Mouse (Mus musculus): ENCODE data around the gene Jaml.
"Not testable (repeated sequence)": the region's sequence is repeated elsewhere in the genome, so short reads cannot be mapped to it uniquely, and the experiment has no call there.

Gene Jaml

GRCm38 (mm10) chr9:45079011-45079410 lies at the start of gene Jaml:
TSS of gene Jaml (plus strand) at chr9:45079183.
- DNase-seq (ENCODE audit: low spot score in 2 of 2), result no peak

- no peak for DNase-seq (ENCODE audit: low spot score in 2 of 2)
Measured at GRCm38 (mm10) chr9:45030341-45030740, 48.6 kb upstream of the Jaml start.

GRCm38 (mm10) chr9:45032261-45032660 lies 46.7 kb upstream of the Jaml start:
- DNase-seq (ENCODE audit: low spot score in 2 of 2), result no peak

GRCm38 (mm10) chr9:45034526-45034925 lies 44.5 kb upstream of the Jaml start:
- DNase-seq (ENCODE audit: low spot score in 2 of 2), result no peak

- DNase-seq (ENCODE audit: low spot score in 2 of 2), result not testable (repeated sequence)
Measured at GRCm38 (mm10) chr9:45037803-45038202, 41.2 kb upstream of the Jaml start.

GRCm38 (mm10) chr9:45039499-45039898 lies 39.5 kb upstream of the Jaml start, which contains the start of gene Mpzl2:
TSS of gene Mpzl2 (plus strand) at chr9:45039799.
- DNase-seq (ENCODE audit: low spot score in 2 of 2), result no peak

GRCm38 (mm10) chr9:45040066-45040845 lies 38.7 kb upstream of the Jaml start:
- no peak for DNase-seq (ENCODE audit: low spot score in 2 of 2)

GRCm38 (mm10) chr9:45041131-45041838 lies 37.7 kb upstream of the Jaml start:
- no peak for DNase-seq (ENCODE audit: low spot score in 2 of 2)

- DNase-seq (ENCODE audit: low spot score in 2 of 2), result no peak
Measured at GRCm38 (mm10) chr9:45042056-45042720, 36.8 kb upstream of the Jaml start.

- no peak for DNase-seq (ENCODE audit: low spot score in 2 of 2)
Measured at GRCm38 (mm10) chr9:45042947-45043346, 36.0 kb upstream of the Jaml start.

- DNase-seq (ENCODE audit: low spot score in 2 of 2), result no peak
Measured at GRCm38 (mm10) chr9:45046973-45047372, 32.0 kb upstream of the Jaml start.

- peak in 1 of 2 experiments; percentile 41 for DNase-seq (ENCODE audit: low spot score in 2 of 2)
Measured at GRCm38 (mm10) chr9:45048511-45048910, 30.5 kb upstream of the Jaml start.

- DNase-seq (ENCODE audit: low spot score in 2 of 2), result no peak
Measured at GRCm38 (mm10) chr9:45049731-45050130, 29.3 kb upstream of the Jaml start.

GRCm38 (mm10) chr9:45050301-45050700 lies 28.7 kb upstream of the Jaml start:
- DNase-seq (ENCODE audit: low spot score in 2 of 2), result no peak

- peak; percentile 84 to 89 for DNase-seq (ENCODE audit: low spot score in 2 of 2)
Measured at GRCm38 (mm10) chr9:45055082-45055713, 23.8 kb upstream of the Jaml start, which contains the start of gene Mpzl3. TSS of gene Mpzl3 (plus strand) at chr9:45055186.

GRCm38 (mm10) chr9:45058304-45058940 lies 20.6 kb upstream of the Jaml start:
- no peak for DNase-seq (ENCODE audit: low spot score in 2 of 2)

GRCm38 (mm10) chr9:45060151-45060550 lies 18.8 kb upstream of the Jaml start:
- DNase-seq (ENCODE audit: low spot score in 2 of 2), result no peak

GRCm38 (mm10) chr9:45062677-45063076 lies 16.3 kb upstream of the Jaml start:
- DNase-seq (ENCODE audit: low spot score in 2 of 2), result no peak

GRCm38 (mm10) chr9:45064421-45064820 lies 14.6 kb upstream of the Jaml start:
- DNase-seq (ENCODE audit: low spot score in 2 of 2), result no peak

GRCm38 (mm10) chr9:45066735-45067134 lies 12.2 kb upstream of the Jaml start:
- no peak for DNase-seq (ENCODE audit: low spot score in 2 of 2)

GRCm38 (mm10) chr9:45071800-45072199 lies 7.2 kb upstream of the Jaml start:
- DNase-seq (ENCODE audit: low spot score in 2 of 2), result no peak

Measured in frontal cortex, postnatal 36 days (tissue).